22 mouse cellular contexts compared by ENCODE assay signal in the genomic region with DNA sequence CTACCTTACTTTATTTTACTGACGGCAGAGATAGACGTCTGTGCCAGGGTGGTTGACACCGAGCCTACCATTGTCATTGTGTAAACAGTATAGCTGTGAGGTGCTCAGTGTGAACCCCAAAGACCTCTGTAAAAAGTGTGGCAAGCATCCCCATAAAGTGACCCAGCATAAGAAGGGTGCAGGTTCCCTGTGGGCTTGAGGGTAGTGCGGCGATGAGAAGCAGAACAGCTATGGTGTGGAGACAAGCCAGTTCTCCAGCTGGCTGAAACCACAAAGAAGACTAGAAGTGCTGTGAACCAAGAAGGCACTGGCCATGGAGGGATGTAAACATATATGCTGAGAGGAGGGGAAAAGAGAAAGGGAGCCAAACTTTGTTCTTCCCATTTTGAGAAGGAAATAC. TPM values are rescaled to one million over a fixed set of nuclear protein-coding genes. Genes with fewer than 3 reads are reported as not detected.
DNase-seq lines count a peak whose midpoint lies in the region; ATAC-seq lines count a peak whose summit lies in the region.
"Had no signal": no experiment of that assay in that cellular context is flagged by ENCODE, and none has a peak within 500 bp of the region (broad histone marks: within the 10 kb centered on the region; RNA-seq: fewer than 3 reads in every experiment).

No protein-coding gene starts in this region.

- H3K9me3 ChIP-seq in heart, embryonic 10.5 days, result no peaks in the 10 kb centered on the region
- H3K9me3 ChIP-seq: embryonic facial prominence, embryonic 13.5 days; embryonic facial prominence, embryonic 15.5 days; forebrain, embryonic 10.5 days; forebrain, embryonic 12.5 days had no signal

- DNase-seq in heart, embryonic 10.5 days (ENCODE audit: low spot score), result peak; percentile 51
- DNase-seq in heart, adult 18-20 months, result no peak
- DNase-seq in frontal cortex, postnatal 10 days (ENCODE audit: low spot score in 2 of 2), result no peak
- DNase-seq in cerebellum, postnatal 36 days, result no peak
- DNase-seq: adrenal gland, adult 2 months; adrenal gland, postnatal 10 days; adrenal gland, postnatal 25 days; cerebellum, adult 11 months; cerebellum, adult 18-20 months; cerebellum, adult 8-10 months; cerebellum, adult 9-11 months; cerebellum, postnatal 14 days; embryo, embryonic 11 days had no signal

- H3K4me1 ChIP-seq in heart, embryonic 10.5 days, result peaks cover 11% of the 10 kb centered on the region
- H3K4me1 ChIP-seq: embryonic facial prominence, embryonic 13.5 days; embryonic facial prominence, embryonic 15.5 days; forebrain, embryonic 10.5 days; forebrain, embryonic 12.5 days had no signal

- H3K36me3 ChIP-seq in heart, embryonic 10.5 days, result no peaks in the 10 kb centered on the region
- H3K36me3 ChIP-seq: embryonic facial prominence, embryonic 13.5 days; embryonic facial prominence, embryonic 15.5 days; forebrain, embryonic 10.5 days; forebrain, embryonic 12.5 days had no signal

- H3K27ac ChIP-seq in heart, embryonic 10.5 days, result no peak overlapping the region
- H3K27ac ChIP-seq: embryonic facial prominence, embryonic 13.5 days; embryonic facial prominence, embryonic 15.5 days; forebrain, embryonic 10.5 days; forebrain, embryonic 12.5 days had no signal

- 0 out of 2 replicates have a peak, but pooled peaks have one; percentile 30 for ATAC-seq in common myeloid progenitor, adult 5-6 weeks (replicated peaks; ENCODE audit: low read depth, poor library complexity, severe bottlenecking)
- peak; percentile 52 for ATAC-seq in granulocyte monocyte progenitor cell, adult 5-6 weeks (replicated peaks; ENCODE audit: poor library complexity, severe bottlenecking)
- ATAC-seq: forebrain, embryonic 14.5 days; forebrain, embryonic 16.5 days had no signal

- H3K4me3 ChIP-seq in heart, embryonic 10.5 days, result no peak overlapping the region
- H3K4me3 ChIP-seq: embryonic facial prominence, embryonic 13.5 days; embryonic facial prominence, embryonic 15.5 days; erythroblast, embryonic 14.5 days; forebrain, embryonic 10.5 days; forebrain, embryonic 12.5 days had no signal

- H3K27me3 ChIP-seq in heart, embryonic 10.5 days (ENCODE audit: insufficient read depth, poor library complexity, severe bottlenecking), result no peaks in the 10 kb centered on the region
- H3K27me3 ChIP-seq: embryonic facial prominence, embryonic 13.5 days; embryonic facial prominence, embryonic 15.5 days; forebrain, embryonic 12.5 days had no signal

- 80% methylated on average over 5 of the region's 5 CpGs for WGBS in heart, embryonic 10.5 days

RNA-seq across cellular contexts. Expression of a gene that starts 19.0 kb away (rescaled TPM):
- 38.3 and 46.9 TPM in 2 replicates for polyA plus RNA-seq in heart, embryonic 10.5 days (2016; fragmentation: Nextera tagmentation; extraction: Ambion mirVana)
- total RNA-seq in heart, adult 18-20 months (2021), result 10 to 100 TPM; 15.5 to 18.5 TPM
- total RNA-seq in common myeloid progenitor, adult 5-6 weeks (2017), result 51.9 and 55.6 TPM in 2 replicates
- total RNA-seq in granulocyte monocyte progenitor cell, adult 5-6 weeks (2014; fragmentation: Nextera tagmentation), result 73.5 and 89.1 TPM in 2 replicates
- total RNA-seq in granulocyte monocyte progenitor cell, adult 5-6 weeks (2017), result 104 and 107 TPM in 2 replicates

RNA-seq across cellular contexts. Expression of a gene that starts 19.3 kb away (rescaled TPM):
- 123 and 129 TPM in 2 replicates for polyA plus RNA-seq in heart, embryonic 10.5 days (2016; fragmentation: Nextera tagmentation; extraction: Ambion mirVana)
- total RNA-seq in heart, adult 18-20 months (2021), result 10 to 100 TPM; 52.2 to 53.5 TPM
- total RNA-seq in common myeloid progenitor, adult 5-6 weeks (2017), result 59.5 and 75.1 TPM in 2 replicates
- 214 and 275 TPM in 2 replicates for total RNA-seq in granulocyte monocyte progenitor cell, adult 5-6 weeks (2014; fragmentation: Nextera tagmentation)
- total RNA-seq in granulocyte monocyte progenitor cell, adult 5-6 weeks (2017), result 240 and 246 TPM in 2 replicates
